Mouse (Mus musculus) right cerebral cortex, postnatal 25 days (tissue): ENCODE measurements around the gene Pdcd1lg2.

Experiments
- DNase-seq: peaks from one replicate; pipeline ENCODE4 v3.0.0; 2022

Pdcd1lg2 gene

GRCm38 (mm10) chr19:29420397-29420796 is 9.7 kb downstream of the Pdcd1lg2 start:
- DNase-seq, result no peak

- DNase-seq, result no peak
Observed at GRCm38 (mm10) chr19:29422013-29422645, 11.4 kb downstream of the Pdcd1lg2 start.

GRCm38 (mm10) chr19:29422796-29423195 is 12.1 kb downstream of the Pdcd1lg2 start:
- DNase-seq, result no peak

GRCm38 (mm10) chr19:29430516-29430915 is 19.8 kb downstream of the Pdcd1lg2 start:
- no peak for DNase-seq

GRCm38 (mm10) chr19:29430953-29431352 is 20.2 kb downstream of the Pdcd1lg2 start:
- DNase-seq, result no peak

- DNase-seq, result no peak
Observed at GRCm38 (mm10) chr19:29436793-29437479, 26.2 kb downstream of the Pdcd1lg2 start.

- DNase-seq, result no peak
Observed at GRCm38 (mm10) chr19:29437849-29438248, 27.1 kb downstream of the Pdcd1lg2 start.

- no peak for DNase-seq
Observed at GRCm38 (mm10) chr19:29439242-29439641, 28.5 kb downstream of the Pdcd1lg2 start.

- no peak for DNase-seq
Observed at GRCm38 (mm10) chr19:29442492-29442891, 31.8 kb downstream of the Pdcd1lg2 start.

- DNase-seq, result no peak
Observed at GRCm38 (mm10) chr19:29444364-29444763, 33.6 kb downstream of the Pdcd1lg2 start.

- no peak for DNase-seq
Observed at GRCm38 (mm10) chr19:29448373-29448772, 37.7 kb downstream of the Pdcd1lg2 start.

- DNase-seq, result no peak
Observed at GRCm38 (mm10) chr19:29450376-29450775, 39.7 kb downstream of the Pdcd1lg2 start.

- no peak for DNase-seq
Observed at GRCm38 (mm10) chr19:29454141-29454601, 43.5 kb downstream of the Pdcd1lg2 start.

- DNase-seq, result no peak
Observed at GRCm38 (mm10) chr19:29455156-29455555, 44.4 kb downstream of the Pdcd1lg2 start.

- no peak for DNase-seq
Observed at GRCm38 (mm10) chr19:29457982-29458381, 47.3 kb downstream of the Pdcd1lg2 start.

GRCm38 (mm10) chr19:29462462-29462861 is 51.7 kb downstream of the Pdcd1lg2 start:
- DNase-seq, result no peak

GRCm38 (mm10) chr19:29463645-29464395 is 53.1 kb downstream of the Pdcd1lg2 start:
- DNase-seq, result no peak

GRCm38 (mm10) chr19:29466819-29467218 is 56.1 kb downstream of the Pdcd1lg2 start:
- DNase-seq, result no peak

GRCm38 (mm10) chr19:29468941-29469685 is 58.4 kb downstream of the Pdcd1lg2 start:
- no peak for DNase-seq

GRCm38 (mm10) chr19:29469686-29470254 is 59.1 kb downstream of the Pdcd1lg2 start:
- no peak for DNase-seq

GRCm38 (mm10) chr19:29470652-29471051 is 59.9 kb downstream of the Pdcd1lg2 start:
- DNase-seq, result no peak

- DNase-seq, result no peak
Observed at GRCm38 (mm10) chr19:29472424-29472823, 61.7 kb downstream of the Pdcd1lg2 start.

GRCm38 (mm10) chr19:29472946-29473345 is 62.2 kb downstream of the Pdcd1lg2 start:
- no peak for DNase-seq
